Mouse (Mus musculus) gastrocnemius, postnatal 36 days (tissue): ENCODE data around the gene Pdcd11. TPM values are rescaled to one million over a fixed set of nuclear protein-coding genes. Genes with fewer than 3 reads are reported as not detected.

Source experiments
- DNase-seq, 2 experiments: peaks; one replicate each; pipeline ENCODE4 v3.0.0; 2022
- intact Hi-C: fragments of 180-260 bp; cut with DNase I; formaldehyde crosslinking; loops from one replicate; pipeline ENCODE4 v1.15.1; 2025
- total RNA-seq, 2 experiments: library from RNA; stranded (reverse); gene quantifications; 2 replicates each; pipeline ENCODE4 v1.2.3; 2021

Gene Pdcd11
- total RNA-seq, 2 experiments from 2014 or later: 6.4 to 8.0 TPM

- intact Hi-C loops: loop anchor here (1.0 kb wide), 1 partner anchor 43 kb away; no protein-coding TSS in a partner anchor
- DNase-seq: no peak
These were observed 76.2 kb downstream of the Pdcd11 start for GRCm38 (mm10) chr19:47166758-47167157.

GRCm38 (mm10) chr19:47167617-47168214, 77.1 kb downstream of the Pdcd11 start:
- DNase-seq: no peak
- intact Hi-C loops: no loop called here

GRCm38 (mm10) chr19:47168223-47168622, 77.7 kb downstream of the Pdcd11 start:
- DNase-seq: no peak
- intact Hi-C loops: no loop called here

- DNase-seq: peak; percentile 81 to 82
- intact Hi-C loops: no loop called here
These were observed 78.3 kb downstream of the Pdcd11 start for GRCm38 (mm10) chr19:47168793-47169412.

GRCm38 (mm10) chr19:47174515-47174914, 83.9 kb downstream of the Pdcd11 start:
- intact Hi-C loops: loop anchor here (1.0 kb wide), 1 partner anchor 87 kb away; no protein-coding TSS in a partner anchor
- DNase-seq: no peak

- DNase-seq: no peak
- intact Hi-C loops: loop anchor here (5.0 kb wide), 1 partner anchor 162 kb away; no protein-coding TSS in a partner anchor
These were observed 84.9 kb downstream of the Pdcd11 start for GRCm38 (mm10) chr19:47175472-47175871.

- intact Hi-C loops: loop anchor here (5.0 kb wide), 1 partner anchor 160 kb away; no protein-coding TSS in a partner anchor
- no peak for DNase-seq
These were observed 86.4 kb downstream of the Pdcd11 start for GRCm38 (mm10) chr19:47176916-47177505.

- intact Hi-C loops: loop anchor here (5.0 kb wide), 1 partner anchor 159 kb away; no protein-coding TSS in a partner anchor
- no peak for DNase-seq
These were observed 87.4 kb downstream of the Pdcd11 start for GRCm38 (mm10) chr19:47178001-47178400.

- DNase-seq: peak in 1 of 2 experiments; percentile 22
- intact Hi-C loops: loop anchor here (5.0 kb wide), 1 partner anchor 159 kb away; no protein-coding TSS in a partner anchor
These were observed 88.1 kb downstream of the Pdcd11 start, which contains the start of gene Neurl1a for GRCm38 (mm10) chr19:47178431-47179271. Gene Neurl1a (plus strand): TSS chr19:47178820.

GRCm38 (mm10) chr19:47179272-47179809, 88.8 kb downstream of the Pdcd11 start:
- DNase-seq: no peak
- intact Hi-C loops: loop anchor here (5.0 kb wide), 1 partner anchor 158 kb away; no protein-coding TSS in a partner anchor

- DNase-seq: no peak
- intact Hi-C loops: no loop called here
These were observed 89.4 kb downstream of the Pdcd11 start for GRCm38 (mm10) chr19:47180011-47180410.

Other genes starting within 250 kb of the Pdcd11 start
- not detected for gene Ina, start 76.1 kb upstream of the Pdcd11 start, total RNA-seq
- gene Nt5c2, start 75.6 kb upstream of the Pdcd11 start, total RNA-seq: 10 to 100 TPM in 1 of 2 experiments, 1 to 10 TPM in 1; 6.3 to 10.2 TPM
- 1 to 10 TPM; 3.4 to 4.1 TPM for gene Pcgf6, start 39.9 kb upstream of the Pdcd11 start, total RNA-seq
- 1 to 10 TPM; 2.1 to 2.8 TPM for gene Taf5, start 23.0 kb upstream of the Pdcd11 start, total RNA-seq
- gene Usmg5, start 121 bp upstream of the Pdcd11 start, total RNA-seq: 1,000 to 10,000 TPM; 1,041 to 1,197 TPM
- gene Calhm2, start 47.5 kb downstream of the Pdcd11 start, total RNA-seq: 1 to 10 TPM; 1.4 to 2.4 TPM
- gene Calhm1, start 53.5 kb downstream of the Pdcd11 start, total RNA-seq: not detected
- gene Calhm3, start 67.0 kb downstream of the Pdcd11 start, total RNA-seq: not detected
- 100 to 1,000 TPM; 116 to 129 TPM for gene Neurl1a, start 88.1 kb downstream of the Pdcd11 start, total RNA-seq